In the genomic region with DNA sequence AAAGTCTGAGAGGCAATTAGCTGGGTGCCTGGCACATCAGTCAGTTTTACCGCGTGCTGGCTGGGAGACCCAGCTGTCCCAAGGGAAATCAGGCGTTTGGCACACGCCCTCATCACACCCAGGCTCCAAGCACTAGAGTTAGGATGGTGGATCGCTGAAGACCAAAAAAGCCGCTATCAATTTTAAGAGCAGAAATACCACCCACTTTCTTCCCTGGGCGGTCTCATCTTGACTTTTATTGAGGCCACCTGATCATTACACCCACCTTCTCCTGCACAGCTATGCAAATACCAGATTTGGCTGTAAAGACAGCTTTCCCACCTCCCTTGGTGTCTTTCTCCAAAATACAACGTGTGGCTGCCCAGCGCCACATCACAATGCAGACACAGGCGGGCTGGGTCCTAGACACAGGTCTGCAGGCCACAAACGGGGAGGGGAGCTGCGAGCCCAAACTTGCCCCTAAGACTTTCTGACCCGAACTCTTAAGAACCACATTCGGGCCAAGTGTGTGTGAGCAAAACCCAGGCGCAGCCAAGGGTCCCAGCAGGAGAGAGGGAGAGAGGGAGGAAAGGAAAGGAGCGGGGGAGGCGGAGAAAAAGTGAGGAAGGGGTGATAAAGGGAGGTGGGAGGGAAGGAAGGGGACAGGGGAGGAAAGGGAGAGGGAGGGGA, we compare ENCODE assay signal across 9 mouse cellular contexts. TPM values are rescaled to one million over a fixed set of nuclear protein-coding genes. Genes with fewer than 3 reads are reported as not detected.
DNase-seq lines count a peak whose midpoint lies in the region; ATAC-seq lines count a peak whose summit lies in the region.
"Had no signal": no experiment of that assay in that cellular context is flagged by ENCODE, and none has a peak within 500 bp of the region (broad histone marks: within the 10 kb centered on the region; RNA-seq: fewer than 3 reads in every experiment).

No protein-coding gene starts in this region.

- H3K4me3 ChIP-seq in hindbrain, embryonic 13.5 days = peak overlapping the region; percentile 52
- peak overlapping the region; percentile 45 for H3K4me3 ChIP-seq in midbrain, embryonic 16.5 days (ENCODE audit: low read depth, low read length)

- H3K4me1 ChIP-seq in hindbrain, embryonic 13.5 days (replicated peaks) = peaks cover 19% of the 10 kb centered on the region
- H3K4me1 ChIP-seq in midbrain, embryonic 16.5 days (ENCODE audit: control insufficient read depth, insufficient read depth, low read length) = peaks cover 7% of the 10 kb centered on the region; the same call in 1 of the 2 replicates

- no peak overlapping the region for H3K27ac ChIP-seq in hindbrain, embryonic 13.5 days
- no peak overlapping the region for H3K27ac ChIP-seq in midbrain, embryonic 16.5 days (ENCODE audit: low read length)

- WGBS in hindbrain, embryonic 13.5 days = 13% methylated on average over 17 of the region's 17 CpGs
- 16% methylated on average over 17 of the region's 17 CpGs for WGBS in midbrain, embryonic 16.5 days

- DNase-seq in frontal cortex, adult 2 months (ENCODE audit: extremely low spot score in 1 of 2, low spot score in 1 of 2) = peak; percentile 27 to 61
- DNase-seq in frontal cortex, postnatal 10 days (ENCODE audit: low spot score in 2 of 2) = no peak
- DNase-seq in right cerebral cortex, adult 18-20 months = peak; percentile 48
- DNase-seq in right cerebral cortex, postnatal 14 days = no peak
- DNase-seq in cerebellum, postnatal 25 days = no peak
- DNase-seq in layer of hippocampus, postnatal 10 days (ENCODE audit: low spot score in 2 of 2) = no peak

- H3K36me3 ChIP-seq in hindbrain, embryonic 13.5 days = no peaks in the 10 kb centered on the region
- no peaks in the 10 kb centered on the region for H3K36me3 ChIP-seq in midbrain, embryonic 16.5 days (ENCODE audit: control insufficient read depth, insufficient read depth, low read length)

- H3K9ac ChIP-seq in hindbrain, embryonic 13.5 days = peak overlapping the region; percentile 75
- peak overlapping the region; percentile 65; the same call in 1 of the 2 replicates for H3K9ac ChIP-seq in midbrain, embryonic 16.5 days (ENCODE audit: low read depth, low read length)

- H3K4me2 ChIP-seq in hindbrain, embryonic 13.5 days = peak overlapping the region; percentile 87
- H3K4me2 ChIP-seq in midbrain, embryonic 16.5 days (ENCODE audit: low read length) = peak overlapping the region; percentile 86

- ATAC-seq in hindbrain, embryonic 13.5 days (ENCODE audit: low FRiP score) = peak; percentile 39; the same call in 1 of the 2 replicates
- ATAC-seq in midbrain, embryonic 16.5 days = no peak

- H3K9me3 ChIP-seq in hindbrain, embryonic 13.5 days = no peaks in the 10 kb centered on the region
- H3K9me3 ChIP-seq in midbrain, embryonic 16.5 days (replicated peaks; ENCODE audit: control insufficient read depth, low read length, poor library complexity, severe bottlenecking) = no peaks in the 10 kb centered on the region; the same call in 1 of the 2 replicates

- H3K27me3 ChIP-seq in hindbrain, embryonic 13.5 days = peaks cover 36% of the 10 kb centered on the region
- no peaks in the 10 kb centered on the region for H3K27me3 ChIP-seq in midbrain, embryonic 16.5 days (ENCODE audit: control insufficient read depth, insufficient read depth, low read depth, low read length)

RNA-seq across cellular contexts. Expression of gene Gm42791, which starts 19.8 kb away (rescaled TPM):
- polyA plus RNA-seq in frontal cortex, adult 2 months (2012; rRNA removed) = not detected in 2 replicates
- polyA plus RNA-seq in hindbrain, embryonic 13.5 days (2015; fragmentation: Nextera tagmentation; extraction: Ambion mirVana) = 5.4 and 6.6 TPM in 2 replicates
- polyA plus RNA-seq in midbrain, embryonic 16.5 days (2015; fragmentation: Nextera tagmentation; extraction: Ambion mirVana) = 5.7 and 6.7 TPM in 2 replicates
- total RNA-seq in layer of hippocampus, postnatal 10 days (2021) = 10 to 100 TPM in 1 of 2 experiments, 1 to 10 TPM in 1; 9.6 to 11.5 TPM
- polyA plus RNA-seq: large intestine, adult 2 months had no signal

Comparison
In these comparisons a context has a peak if more than half of its experiments do, and no peak if none do; other contexts are left out.
1. DNase-seq: peak in frontal cortex, adult 2 months (2 of 2) and right cerebral cortex, adult 18-20 months (single experiment); none in frontal cortex, postnatal 10 days (0 of 2), right cerebral cortex, postnatal 14 days (single experiment), cerebellum, postnatal 25 days (0 of 2) and layer of hippocampus, postnatal 10 days (0 of 2).